Mouse (Mus musculus) embryo, embryonic 10.5 days (tissue): ENCODE results near the gene Washc1.
"Not testable (repeated sequence)": the region's sequence is repeated elsewhere in the genome, so short reads cannot be mapped to it uniquely, and the experiment has no call there.

Experiments
- DNase-seq: peaks from one replicate; pipeline ENCODE4 v3.0.0-alpha.2; 2015; ENCODE audit warnings: low spot score

The Washc1 gene

GRCm38 (mm10) chr17:66111402-66111959, at the start of gene Washc1:
Gene Washc1 (plus strand): TSS chr17:66111545.
- peak; percentile 96 for DNase-seq

GRCm38 (mm10) chr17:66065115-66065514, 46.2 kb upstream of the Washc1 start:
- no peak for DNase-seq

- DNase-seq = not testable (repeated sequence)
Measured at GRCm38 (mm10) chr17:66069036-66069435, 42.3 kb upstream of the Washc1 start.

- no peak for DNase-seq
Measured at GRCm38 (mm10) chr17:66073971-66074370, 37.4 kb upstream of the Washc1 start.

- no peak for DNase-seq
Measured at GRCm38 (mm10) chr17:66075827-66076173, 35.5 kb upstream of the Washc1 start.

GRCm38 (mm10) chr17:66076174-66076927, 35.0 kb upstream of the Washc1 start:
- peak; percentile 57 for DNase-seq

GRCm38 (mm10) chr17:66076934-66077333, 34.4 kb upstream of the Washc1 start, which contains the start of gene Ankrd12:
Gene Ankrd12 (minus strand): TSS chr17:66077089.
- peak; percentile 93 for DNase-seq

GRCm38 (mm10) chr17:66077437-66077850, 33.9 kb upstream of the Washc1 start:
- peak; percentile 40 for DNase-seq

- DNase-seq = no peak
Measured at GRCm38 (mm10) chr17:66084486-66084885, 26.9 kb upstream of the Washc1 start.

- no peak for DNase-seq
Measured at GRCm38 (mm10) chr17:66085038-66085437, 26.3 kb upstream of the Washc1 start.

- no peak for DNase-seq
Measured at GRCm38 (mm10) chr17:66090251-66090650, 21.1 kb upstream of the Washc1 start.

- DNase-seq = no peak
Measured at GRCm38 (mm10) chr17:66091392-66091791, 20.0 kb upstream of the Washc1 start.

- DNase-seq = no peak
Measured at GRCm38 (mm10) chr17:66092065-66092464, 19.3 kb upstream of the Washc1 start.

GRCm38 (mm10) chr17:66092664-66093063, 18.7 kb upstream of the Washc1 start:
- no peak for DNase-seq

- peak; percentile 59 for DNase-seq
Measured at GRCm38 (mm10) chr17:66100566-66101379, 10.6 kb upstream of the Washc1 start.

GRCm38 (mm10) chr17:66101380-66102330, 9.7 kb upstream of the Washc1 start, which contains the start of gene Ndufv2:
Gene Ndufv2 (minus strand): TSS chr17:66101559.
- DNase-seq = peak; percentile 99

- DNase-seq = no peak
Measured at GRCm38 (mm10) chr17:66104076-66104475, 7.3 kb upstream of the Washc1 start.

GRCm38 (mm10) chr17:66106601-66107267, 4.6 kb upstream of the Washc1 start:
- DNase-seq = peak; percentile 88

GRCm38 (mm10) chr17:66107466-66107865, 3.9 kb upstream of the Washc1 start:
- DNase-seq = no peak

GRCm38 (mm10) chr17:66108198-66108597, 3.1 kb upstream of the Washc1 start:
- no peak for DNase-seq

GRCm38 (mm10) chr17:66110746-66111145, 599 bp upstream of the Washc1 start:
- no peak for DNase-seq
